Mouse (Mus musculus) c-Kit-positive CD71-negative TER-119-negative erythroid progenitor cells, embryonic 14.5 days (primary cell): ENCODE results near the gene Chid1.

Source experiments
- DNase-seq: peaks from one replicate; pipeline ENCODE4 v3.0.0-alpha.2; 2013; ENCODE audit warnings: low read depth

Chid1 gene

GRCm38 (mm10) chr7:141558946-141559345, 19.3 kb upstream of the Chid1 start:
- DNase-seq = no peak

DNA sequence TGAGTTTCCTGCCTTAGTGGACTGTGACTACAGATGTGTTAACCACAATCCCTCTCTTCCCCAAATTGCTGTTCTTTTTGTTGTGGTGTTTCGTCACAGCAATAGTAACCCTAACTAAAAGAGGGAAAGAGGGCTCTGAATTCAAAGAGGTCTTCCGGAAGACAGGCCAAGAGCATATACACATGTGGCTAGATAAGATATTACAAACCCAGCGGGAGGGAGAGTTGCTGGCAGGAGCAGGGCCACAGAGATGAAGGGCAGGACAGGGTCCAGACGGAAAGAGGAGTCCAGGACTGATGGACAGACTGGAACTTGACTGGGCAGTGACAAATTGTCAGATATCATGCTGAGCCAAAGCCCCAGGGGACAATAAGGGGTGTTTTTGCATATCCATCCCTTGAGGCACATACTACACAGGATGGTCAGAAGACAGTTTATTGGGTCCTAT, 18.7 kb upstream of the Chid1 start:
- DNase-seq = no peak

GRCm38 (mm10) chr7:141550464-141550863, 10.8 kb upstream of the Chid1 start:
- DNase-seq = no peak

- DNase-seq = no peak
These were observed 9.9 kb upstream of the Chid1 start for GRCm38 (mm10) chr7:141549432-141550061.

DNA sequence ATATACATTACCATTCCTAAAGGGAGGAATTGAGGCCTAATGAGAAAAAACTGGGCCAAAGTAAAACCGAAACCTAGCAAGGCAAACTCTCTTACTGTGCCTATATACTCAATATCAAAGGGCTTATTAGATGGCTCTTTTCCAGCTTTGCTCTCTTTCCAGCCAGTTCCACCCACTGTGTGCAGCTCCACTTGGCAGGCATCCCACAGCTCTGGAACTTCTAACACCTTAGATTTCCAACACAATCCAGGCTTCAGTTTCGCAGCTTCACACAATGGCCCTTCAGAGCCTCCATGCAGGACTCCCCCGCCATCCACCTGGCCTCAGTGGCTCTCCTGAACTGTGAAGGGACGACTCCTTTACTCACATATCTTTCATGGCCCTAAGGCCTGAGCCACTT, 5.0 kb upstream of the Chid1 start:
- DNase-seq = no peak

GRCm38 (mm10) chr7:141542588-141542987, 2.9 kb upstream of the Chid1 start:
- no peak for DNase-seq

- no peak for DNase-seq
These were observed 2.0 kb upstream of the Chid1 start for GRCm38 (mm10) chr7:141541681-141542080.

DNA sequence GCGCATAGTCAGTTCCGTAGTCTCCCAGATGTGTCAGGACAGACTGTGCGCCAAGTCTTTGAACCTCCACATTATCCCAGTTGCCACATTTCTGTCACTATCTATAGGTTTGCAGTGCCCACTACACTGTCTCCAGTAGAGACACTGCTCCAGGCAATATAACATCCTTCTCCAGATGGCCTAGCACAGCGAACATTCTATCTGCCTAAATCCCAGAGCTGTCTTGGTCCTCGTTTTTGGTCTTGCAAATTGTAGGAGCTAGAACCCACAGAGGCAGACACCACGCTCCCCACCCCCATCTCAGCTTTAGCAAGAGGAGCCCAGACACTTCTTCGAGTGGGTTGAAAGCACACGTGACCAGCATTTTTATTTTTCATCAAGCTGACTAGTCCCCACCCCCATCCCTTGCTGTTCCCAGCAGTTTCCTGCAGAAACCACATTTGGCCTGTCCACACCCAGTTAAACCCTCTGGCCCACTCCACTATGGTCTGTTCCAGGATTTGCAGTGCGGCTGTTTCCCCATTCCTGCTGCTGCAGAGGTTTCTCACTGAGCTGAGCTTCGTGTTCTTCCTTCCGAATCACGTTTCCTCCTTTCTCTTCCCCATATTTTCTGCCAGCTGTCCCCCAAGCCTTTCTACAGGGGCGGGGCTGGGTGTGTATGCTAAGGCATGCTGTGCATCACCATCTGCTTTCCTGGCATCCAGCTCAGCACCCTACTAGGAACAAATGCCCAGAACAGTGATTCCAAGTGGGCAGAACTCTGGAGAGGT, 840 bp upstream of the Chid1 start:
- no peak for DNase-seq

- DNase-seq = no peak
These were observed 653 bp downstream of the Chid1 start for GRCm38 (mm10) chr7:141538852-141539555.

DNA sequence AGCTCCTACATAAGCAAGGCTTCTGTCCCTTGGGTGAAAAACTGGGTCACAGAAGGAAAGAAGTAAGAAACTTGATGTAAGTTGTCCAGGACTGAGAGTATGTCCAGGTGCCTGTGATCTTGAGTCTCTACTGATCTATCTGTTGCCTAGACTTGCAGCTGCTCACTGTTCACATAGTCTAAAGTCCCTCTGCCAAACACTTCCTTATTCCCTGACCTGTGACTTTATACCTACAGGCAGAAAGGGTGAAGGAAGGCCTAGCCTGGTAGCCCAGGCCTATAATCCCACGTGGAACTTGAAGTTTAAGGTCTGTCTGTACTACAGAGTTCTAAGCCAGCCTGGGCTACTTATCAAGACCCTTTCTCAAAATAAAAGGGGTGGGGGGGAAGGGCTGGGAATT, 4.1 kb downstream of the Chid1 start:
- DNase-seq = no peak

GRCm38 (mm10) chr7:141525580-141525925, 14.1 kb downstream of the Chid1 start:
- DNase-seq = no peak

DNA sequence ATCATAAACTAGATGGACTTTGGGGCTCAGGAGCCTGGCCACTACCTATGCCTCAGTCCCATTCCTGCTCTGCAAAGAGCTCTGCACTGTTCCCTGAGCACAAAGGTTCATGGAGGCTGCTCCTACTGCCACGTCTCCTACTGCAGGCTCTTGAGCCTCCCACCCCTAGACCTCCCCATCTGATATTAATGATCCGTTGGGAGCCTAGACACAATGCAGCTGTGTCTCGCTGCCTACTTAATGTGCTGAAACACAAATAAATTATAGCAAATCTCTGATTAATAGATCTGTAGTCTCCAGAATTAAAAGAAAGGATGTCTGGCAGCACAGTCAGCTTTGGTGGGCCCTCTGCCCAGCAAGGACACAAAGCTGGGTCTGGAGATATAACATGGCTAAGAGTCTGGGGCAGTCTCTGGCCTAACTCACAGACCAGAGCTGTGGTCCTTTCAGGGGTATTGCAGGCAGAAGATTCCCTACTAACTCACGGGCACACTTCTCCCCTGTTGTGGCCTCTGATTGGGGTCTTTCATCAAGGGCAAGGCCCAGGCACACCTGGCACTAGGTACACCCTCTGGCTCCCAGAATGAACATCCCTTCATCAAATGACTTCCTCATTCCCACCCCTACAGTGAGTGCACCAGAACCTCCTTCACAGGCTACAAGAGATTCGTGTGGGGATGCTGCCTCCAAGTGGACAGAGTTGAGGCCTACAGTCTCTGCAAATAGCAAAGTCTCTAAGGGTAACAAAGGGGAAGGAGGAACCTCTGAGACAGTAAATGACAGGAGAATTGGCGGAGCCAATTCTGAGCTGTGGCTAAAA, 14.7 kb downstream of the Chid1 start:
- DNase-seq = peak; percentile 85

GRCm38 (mm10) chr7:141524271-141524670, 15.4 kb downstream of the Chid1 start:
- no peak for DNase-seq

DNA sequence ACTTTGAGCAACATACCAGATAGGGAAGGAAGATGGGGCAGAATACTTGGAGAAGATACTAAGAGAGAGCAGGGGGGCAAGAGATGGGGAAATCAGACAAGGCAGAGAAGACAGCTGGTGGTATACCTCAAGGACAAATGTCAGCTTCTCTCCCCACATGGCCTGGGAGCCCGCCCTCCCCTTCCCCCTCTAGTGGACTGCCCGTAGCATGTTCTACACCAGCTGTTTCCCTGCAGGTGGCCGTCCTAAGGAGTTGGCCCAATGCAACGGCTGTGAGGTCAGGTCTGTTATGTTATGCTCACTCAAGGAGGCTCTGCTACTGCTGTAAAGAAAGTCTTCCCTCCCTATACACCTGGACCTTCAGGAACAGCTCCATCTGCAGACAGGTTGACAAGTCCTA, 16.6 kb downstream of the Chid1 start:
- DNase-seq = no peak

DNA sequence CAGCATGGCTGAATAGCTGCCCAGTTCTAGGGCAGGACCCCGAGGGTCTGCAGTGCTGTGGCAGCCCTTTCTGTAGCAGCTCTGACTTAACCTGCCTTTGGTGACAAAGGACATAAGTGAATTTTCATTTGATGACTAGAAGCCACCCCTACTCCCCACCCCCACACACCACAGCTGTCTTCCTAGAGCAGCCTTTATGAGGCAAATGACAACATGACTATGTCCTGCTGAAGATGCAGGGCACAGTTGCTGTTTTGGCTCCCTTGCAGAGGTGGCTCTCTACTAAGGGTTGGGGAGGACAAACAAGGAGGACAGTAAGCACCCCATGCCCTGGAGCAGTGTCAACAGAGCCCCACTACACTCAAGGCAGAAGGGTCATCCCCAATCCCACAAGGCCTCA, 19.9 kb downstream of the Chid1 start:
- DNase-seq = no peak

- no peak for DNase-seq
These were observed 20.7 kb downstream of the Chid1 start for GRCm38 (mm10) chr7:141518926-141519325.

GRCm38 (mm10) chr7:141518296-141518695, 21.4 kb downstream of the Chid1 start:
- DNase-seq = no peak

GRCm38 (mm10) chr7:141517638-141518037, 22.0 kb downstream of the Chid1 start:
- DNase-seq = no peak

- DNase-seq = no peak
These were observed 28.9 kb downstream of the Chid1 start for GRCm38 (mm10) chr7:141510681-141511191.

GRCm38 (mm10) chr7:141510196-141510595, 29.5 kb downstream of the Chid1 start:
- no peak for DNase-seq

GRCm38 (mm10) chr7:141508160-141508559, 31.5 kb downstream of the Chid1 start:
- DNase-seq = no peak

GRCm38 (mm10) chr7:141506278-141506677, 33.4 kb downstream of the Chid1 start:
- DNase-seq = no peak
